Mouse (Mus musculus) right cerebral cortex, postnatal 4 days (tissue): Measurements from ENCODE around the gene Mylk2.

ENCODE experiments used
- DNase-seq: peaks from one replicate; pipeline ENCODE4 v3.0.0-alpha.2; 2022

Gene Mylk2

DNA sequence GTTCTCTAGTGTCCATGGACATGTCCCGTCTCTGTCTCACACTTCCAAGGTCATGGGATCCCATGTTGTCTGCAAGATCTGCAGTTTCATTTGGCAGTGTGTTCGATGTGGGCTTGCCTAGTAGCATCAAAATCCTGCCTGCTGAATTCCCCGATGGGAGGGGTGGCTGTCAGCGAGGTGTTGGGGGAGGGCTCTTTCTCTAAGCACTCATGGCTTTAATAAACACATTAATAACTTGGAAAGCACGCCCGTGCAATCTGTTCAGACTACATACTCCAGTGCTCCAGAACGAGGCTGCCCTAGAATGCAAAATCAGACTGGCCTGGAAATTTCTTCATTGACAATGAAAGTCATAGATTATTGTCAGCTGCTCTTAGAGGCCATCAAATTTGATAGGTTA is 35.9 kb downstream of the Mylk2 start:
- no peak for DNase-seq

DNA sequence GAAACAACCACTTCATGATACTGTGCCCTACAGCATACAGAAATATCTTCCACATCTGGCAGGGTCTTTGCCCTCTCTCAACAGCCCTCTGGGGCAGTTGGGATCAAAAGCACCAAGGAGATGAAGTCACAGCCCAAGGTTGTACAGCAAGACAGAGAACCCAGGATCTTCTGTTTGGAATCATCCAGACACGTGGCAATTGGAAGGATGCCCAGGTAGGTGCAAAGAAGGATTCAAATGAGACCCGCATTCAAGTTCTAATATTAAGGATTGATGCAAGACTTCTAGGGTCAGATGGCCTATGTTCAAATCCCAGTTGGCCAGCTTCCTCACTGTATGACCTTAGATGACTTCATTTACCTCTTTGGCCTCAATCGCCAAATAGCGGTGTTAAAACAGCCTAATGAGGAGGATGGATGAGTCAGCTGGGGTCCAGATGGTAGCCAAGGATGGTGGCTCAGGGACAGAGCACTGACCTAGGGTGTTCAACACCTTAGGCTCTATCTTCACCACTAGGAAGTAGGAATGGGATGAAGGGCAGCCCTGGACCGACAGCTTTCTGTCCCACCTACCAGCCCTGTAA is 37.4 kb downstream of the Mylk2 start:
- no peak for DNase-seq

DNA sequence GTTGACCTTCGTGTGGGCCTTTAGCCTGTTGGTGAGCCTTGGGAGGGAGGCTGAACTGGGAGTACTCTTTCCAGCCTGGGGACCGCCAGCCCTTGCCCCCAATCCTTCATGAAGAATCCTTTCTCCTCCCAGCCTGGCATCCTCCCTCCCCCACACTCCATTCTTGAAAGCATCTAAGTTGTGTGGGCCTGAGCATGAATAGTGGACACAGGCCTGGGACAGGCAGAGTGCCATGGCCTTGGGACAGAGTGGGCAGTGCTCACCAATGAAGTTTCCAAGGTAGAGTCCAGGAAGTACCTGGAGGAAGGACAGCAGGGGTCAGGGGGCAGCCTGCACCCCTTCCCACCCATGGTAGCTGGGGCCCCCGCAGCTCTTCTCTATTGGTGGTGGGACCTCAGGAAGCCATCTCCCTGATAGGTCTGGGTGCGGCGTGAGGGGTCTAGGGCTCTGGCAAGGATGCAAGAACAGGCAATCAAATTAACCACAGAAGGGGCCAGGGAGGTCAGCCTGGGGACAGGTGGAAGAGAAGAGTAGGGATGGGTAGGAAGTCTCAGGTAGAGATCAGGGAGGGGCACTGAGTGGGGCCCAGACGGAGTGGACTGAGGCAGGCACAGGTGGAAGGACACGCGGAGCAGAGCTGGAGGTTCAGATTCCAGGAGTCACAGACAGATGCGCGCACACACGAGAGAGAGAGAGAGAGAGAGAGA is 39.4 kb downstream of the Mylk2 start:
- DNase-seq = no peak

DNA sequence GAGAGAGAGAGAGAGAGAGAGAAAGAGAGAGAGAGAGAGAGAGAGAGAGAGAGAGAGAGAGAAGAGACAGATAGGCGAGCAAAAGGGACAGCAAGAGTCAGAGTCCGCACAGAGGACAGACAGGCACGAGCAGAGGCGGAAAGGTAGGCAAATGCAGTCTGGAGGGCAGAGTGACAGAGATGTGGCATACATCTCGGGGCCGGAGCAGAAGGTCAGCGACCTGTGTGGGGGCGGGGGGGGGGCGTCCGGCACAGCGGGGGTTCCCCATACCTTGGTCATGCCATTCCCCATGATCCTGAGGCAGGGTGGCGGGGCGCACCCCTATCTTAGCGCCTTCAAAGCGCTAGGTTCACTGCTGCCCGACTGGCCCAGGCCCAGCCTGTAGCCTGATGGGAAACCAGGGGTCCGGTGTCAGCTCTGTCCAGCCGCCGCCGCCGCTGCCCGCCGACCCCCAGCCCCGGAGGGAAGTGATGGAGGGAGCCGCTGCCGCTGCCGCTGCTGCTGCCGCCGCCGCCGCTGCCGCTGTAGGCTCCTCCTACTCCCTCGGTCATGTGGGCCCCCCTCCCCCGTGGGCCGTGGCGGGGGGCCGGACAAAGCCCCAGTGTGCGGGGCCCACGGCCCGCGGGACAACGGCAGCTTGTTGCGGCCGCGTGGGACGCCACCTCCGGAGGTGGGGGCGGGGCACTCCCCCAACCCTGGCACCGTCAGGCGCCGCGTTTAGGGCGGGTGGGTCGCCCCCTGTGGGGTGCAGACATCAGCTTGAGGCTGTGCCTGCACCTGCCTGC is 40.1 kb downstream of the Mylk2 start, which contains the start of gene Dusp15:
Gene Dusp15 (minus strand): TSS at position 634 of the 785 bp plus-strand sequence.
- peak; percentile 73 for DNase-seq

DNA sequence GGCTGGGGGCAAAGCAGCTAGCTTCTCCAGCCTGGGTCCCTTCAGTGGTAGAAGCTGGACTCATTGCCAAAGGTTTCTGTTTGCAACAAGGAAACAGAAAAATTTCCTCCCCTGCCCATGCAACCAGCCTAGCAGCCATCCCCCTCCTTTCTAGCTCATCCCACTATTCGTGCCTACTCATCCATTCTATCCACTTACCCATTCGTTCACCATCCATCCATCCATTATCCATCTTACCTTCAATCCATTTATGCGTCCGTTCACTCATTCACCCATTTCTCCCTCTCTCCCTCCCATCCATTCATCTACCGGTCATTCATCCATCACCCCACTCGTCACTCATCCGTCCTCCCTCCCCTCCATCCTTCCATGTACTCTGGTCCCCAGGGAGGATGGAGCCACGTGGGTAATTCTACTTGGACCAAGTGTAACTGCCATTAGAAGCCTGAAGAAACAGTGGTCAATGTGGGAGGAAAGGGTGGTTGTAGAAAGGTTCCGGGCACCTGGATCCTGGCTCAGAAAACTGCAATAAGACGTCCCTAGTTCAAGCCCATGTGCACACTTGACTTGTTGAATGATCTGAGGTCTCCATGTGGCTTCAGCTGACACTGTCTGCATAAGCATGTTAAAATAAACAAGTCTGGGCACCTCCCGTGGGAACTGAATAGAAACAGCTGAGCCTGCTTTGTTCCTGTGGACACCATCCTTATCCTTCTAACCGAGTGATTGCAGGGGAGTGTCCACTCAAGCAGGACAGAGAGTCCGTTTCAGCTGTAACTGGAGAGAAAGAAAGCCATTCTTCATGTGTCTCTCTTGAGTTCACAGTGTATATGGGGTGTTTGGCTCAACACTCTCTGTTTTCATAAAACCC is 40.9 kb downstream of the Mylk2 start:
- no peak for DNase-seq

DNA sequence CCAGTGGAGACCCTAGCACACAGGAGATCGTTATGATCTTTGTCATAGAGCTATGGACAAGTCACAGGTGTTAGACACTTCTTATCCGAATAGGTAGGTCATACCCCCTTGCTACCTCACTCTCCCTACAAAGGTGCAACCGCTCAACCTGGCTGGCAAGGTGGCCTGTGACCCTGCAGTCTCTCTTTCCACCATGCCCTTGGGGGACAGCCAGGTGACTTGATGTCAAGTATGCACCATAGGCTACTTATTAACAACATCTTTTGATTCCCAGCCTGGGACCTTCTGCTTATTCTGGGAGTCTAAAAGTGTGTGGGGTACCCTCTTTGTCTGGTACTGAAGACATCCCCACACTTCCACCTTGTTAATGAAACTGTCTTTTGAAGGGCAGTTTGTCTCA is 47.0 kb downstream of the Mylk2 start:
- DNase-seq = no peak

DNA sequence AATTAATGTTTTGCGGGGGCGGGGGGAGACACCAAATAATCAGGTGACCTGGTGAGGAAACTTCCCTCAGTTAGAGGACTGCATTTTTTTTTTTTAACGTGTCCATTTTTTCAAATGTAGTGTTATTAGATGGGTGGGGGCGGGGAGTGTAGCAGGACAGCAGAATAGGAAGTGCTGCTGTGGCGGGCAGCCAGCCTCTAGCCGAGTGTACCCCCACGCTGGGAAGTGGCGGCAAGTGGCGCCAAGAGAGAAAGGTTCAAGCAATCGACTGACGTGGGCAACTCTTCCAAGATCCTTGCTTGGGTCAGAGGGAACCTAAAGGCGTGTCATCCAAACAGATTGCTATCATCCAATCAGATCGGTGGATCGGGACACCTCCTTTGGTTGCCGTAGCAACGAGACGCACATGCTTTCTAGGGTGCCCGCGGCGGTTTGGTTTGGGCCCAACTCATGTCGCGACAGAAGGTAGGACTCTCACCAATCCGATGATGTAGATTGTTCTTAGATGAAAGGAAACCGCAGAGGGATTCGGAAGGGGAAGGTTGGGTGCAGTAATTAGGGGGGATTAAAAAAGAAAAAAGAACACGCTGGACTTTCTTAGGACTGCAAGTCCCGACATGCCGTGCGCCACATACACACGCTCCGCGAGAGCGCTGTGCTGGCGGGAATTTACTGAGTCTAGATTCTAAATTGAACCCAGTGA is 51.1 kb downstream of the Mylk2 start, which contains the start of gene Ttll9:
Gene Ttll9 (plus strand): TSS at position 395 of the 703 bp plus-strand sequence.
- peak; percentile 71 for DNase-seq

DNA sequence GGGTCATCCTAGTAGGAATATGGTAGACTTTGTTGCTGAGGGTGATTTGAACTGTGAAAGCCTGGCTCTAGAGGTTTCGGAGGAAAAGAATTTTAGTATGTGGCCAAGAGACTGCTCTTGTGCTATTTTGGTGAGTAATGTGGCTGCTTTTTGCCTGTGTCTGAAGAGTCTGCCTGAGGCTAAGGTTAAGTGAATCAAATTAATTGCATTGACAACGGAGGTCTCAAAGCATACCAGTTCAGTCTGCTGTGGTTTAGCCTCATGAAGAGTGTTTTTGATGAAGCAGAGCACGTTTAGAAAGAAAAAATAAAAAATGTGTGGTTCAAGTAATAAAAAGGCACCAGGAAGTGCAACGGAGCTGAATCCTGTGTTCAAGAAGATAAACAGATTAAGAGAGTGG is 54.4 kb downstream of the Mylk2 start:
- DNase-seq = no peak
